Mouse (Mus musculus) kidney, adult 2 months (tissue): ENCODE measurements around the gene Kcnh4. TPM values are rescaled to one million over a fixed set of nuclear protein-coding genes. Genes with fewer than 3 reads are reported as not detected.

Experiments
- DNase-seq: peaks from one replicate; pipeline ENCODE4 v3.0.0; 2021
- H3K27ac ChIP-seq: fragments of 200-500 bp; 2 replicates; pipeline ENCODE4 v1.5.1; 2012; ENCODE audit warnings: low read depth, low read length, control low read depth, inconsistent platforms; ENCODE audit not compliant: insufficient read depth
- H3K27me3 ChIP-seq: fragments of 200-500 bp; replicated peaks from 2 replicates; pipeline ENCODE4 v1.6.1; 2012; ENCODE audit warnings: mild to moderate bottlenecking, moderate library complexity, low read length, inconsistent platforms; ENCODE audit not compliant: control insufficient read depth, insufficient read depth
- H3K36me3 ChIP-seq: fragments of 200-500 bp; 2 replicates; pipeline ENCODE4 v1.6.1; 2012; ENCODE audit warnings: mild to moderate bottlenecking, moderate library complexity, low read length, inconsistent platforms; ENCODE audit not compliant: control insufficient read depth, insufficient read depth
- H3K4me1 ChIP-seq: fragments of 200-500 bp; 2 replicates; pipeline ENCODE4 v1.6.1; 2011; ENCODE audit warnings: low read length; ENCODE audit not compliant: control insufficient read depth, insufficient read depth
- H3K4me3 ChIP-seq: fragments of 200-500 bp; 2 replicates; pipeline ENCODE4 v1.5.1; 2011; ENCODE audit warnings: mild to moderate bottlenecking, low read depth, low read length, control low read depth; ENCODE audit not compliant: insufficient read depth
- CTCF ChIP-seq: fragments of 200-500 bp; conservative IDR thresholded peaks from 2 replicates; pipeline ENCODE4 v1.5.1; 2011; ENCODE audit warnings: low read depth, mild to moderate bottlenecking, control low read depth, low read length, moderate library complexity, mixed read lengths; ENCODE audit not compliant: insufficient read depth, insufficient read length
- POLR2A ChIP-seq: fragments of 200-500 bp; IDR thresholded peaks from one replicate; pipeline ENCODE4 v1.6.1; 2011; ENCODE audit warnings: low read depth, low read length, control low read depth
- WGBS: fragments of 180-500 bp; shearing (Covaris S2); methylation state at CpG from one replicate; pipeline ENCODE4 v1.1.7; 2018; 5-methylcytosine and 5-hydroxymethylcytosine counted together
- polyA plus RNA-seq: library from polyadenylated mRNA; depleted of rRNA; stranded (reverse); fragments of >200 nt; gene quantifications from 2 replicates; pipeline ENCODE4 v1.2.3, GENCODE M21; 2012

Kcnh4 gene
- polyA plus RNA-seq, 1 experiment = 0.08 TPM

- Histone ChIP-seq H3K4me1 (peaks cover 35% of the 10 kb centered on the region), H3K4me3 (no peak overlapping the region), H3K27ac (no peak overlapping the region), H3K36me3 (peaks cover 2% of the 10 kb centered on the region; the same call in 1 of the 2 replicates), H3K27me3 (no peaks in the 10 kb centered on the region)
- DNase-seq = no peak
- no peak for TF ChIP-seq CTCF
- no peak for TF ChIP-seq POLR2A
- WGBS = 85% methylated on average over 3 of the region's 3 CpGs
Observed at GRCm38 (mm10) chr11:100716649-100717048, 43.1 kb downstream of the Kcnh4 start.

DNA sequence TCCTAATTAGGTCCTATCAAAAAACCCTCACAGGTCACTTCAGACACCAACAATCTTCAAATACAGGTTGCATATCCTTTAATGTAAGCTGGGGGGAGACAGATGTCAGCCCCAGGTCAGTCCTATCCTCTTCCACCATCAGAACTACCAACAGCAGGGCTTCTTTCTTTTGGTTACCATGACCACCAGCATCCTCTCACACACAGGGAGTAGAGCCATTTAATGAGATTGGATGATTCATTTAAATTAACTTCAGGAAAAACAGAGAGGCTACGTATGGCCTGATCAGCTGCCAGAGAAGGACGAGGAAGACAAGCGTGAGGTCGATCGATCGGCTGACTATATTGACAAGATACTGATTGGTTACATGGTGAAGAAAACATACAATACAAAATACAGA, 44.8 kb downstream of the Kcnh4 start:
- H3K4me3 ChIP-seq = no peak overlapping the region
- no peak overlapping the region for H3K27ac ChIP-seq
- no peak for TF ChIP-seq POLR2A
- TF ChIP-seq CTCF = no peak
- peaks cover 20% of the 10 kb centered on the region for H3K4me1 ChIP-seq
- H3K36me3 ChIP-seq = peaks cover 2% of the 10 kb centered on the region; the same call in 1 of the 2 replicates
- DNase-seq = no peak
- no peaks in the 10 kb centered on the region for H3K27me3 ChIP-seq
- 90% methylated on average over 6 of the region's 6 CpGs for WGBS

GRCm38 (mm10) chr11:100714534-100714915, 45.2 kb downstream of the Kcnh4 start:
- peak overlapping the region; percentile 67; the same call in 1 of the 2 replicates for H3K27ac ChIP-seq
- H3K4me1 ChIP-seq = peaks cover 16% of the 10 kb centered on the region
- WGBS = 42% methylated on average over 6 of the region's 6 CpGs
- no peak overlapping the region for H3K4me3 ChIP-seq
- TF ChIP-seq POLR2A (no peak), CTCF (peak; percentile 93)
- no peaks in the 10 kb centered on the region for H3K27me3 ChIP-seq
- H3K36me3 ChIP-seq = peaks cover 2% of the 10 kb centered on the region; the same call in 1 of the 2 replicates
- DNase-seq = peak; percentile 91

GRCm38 (mm10) chr11:100713735-100714533, 45.8 kb downstream of the Kcnh4 start, which contains the start of gene Hspb9:
Gene Hspb9 (plus strand): TSS chr11:100713850.
- Histone ChIP-seq H3K4me1 (peaks cover 10% of the 10 kb centered on the region), H3K36me3 (peaks cover 2% of the 10 kb centered on the region; the same call in 1 of the 2 replicates), H3K4me3 (peak within 1 kb of the TSS; percentile 36), H3K27me3 (no peaks in the 10 kb centered on the region), H3K27ac (peak within 1 kb of the TSS; percentile 67)
- peak; percentile 83 for DNase-seq
- TF ChIP-seq CTCF (no peak), POLR2A (no peak)
- WGBS = 14% methylated on average over 38 of the region's 38 CpGs

DNA sequence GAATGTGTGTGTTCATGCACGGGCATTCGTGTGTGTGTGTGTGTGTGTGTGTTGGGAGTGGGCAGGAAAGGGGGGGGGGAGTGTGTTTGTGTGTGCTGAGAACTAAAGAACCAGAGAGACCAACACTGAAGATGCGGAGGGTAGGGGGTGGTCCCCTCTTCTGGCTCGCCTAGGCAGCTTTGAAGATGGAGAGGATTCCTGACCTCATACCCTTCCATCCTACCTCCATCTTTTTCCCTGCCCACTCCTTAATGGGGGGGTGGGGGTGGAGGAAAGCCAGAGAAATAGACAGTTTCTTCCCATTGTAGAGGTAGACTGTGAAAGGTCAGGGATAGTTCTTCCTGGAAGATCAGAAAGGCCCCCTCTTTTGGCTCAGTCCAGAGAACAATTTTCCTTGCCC, 46.6 kb downstream of the Kcnh4 start:
- no peak overlapping the region for H3K4me3 ChIP-seq
- WGBS = 76% methylated on average over 4 of the region's 4 CpGs

DNA sequence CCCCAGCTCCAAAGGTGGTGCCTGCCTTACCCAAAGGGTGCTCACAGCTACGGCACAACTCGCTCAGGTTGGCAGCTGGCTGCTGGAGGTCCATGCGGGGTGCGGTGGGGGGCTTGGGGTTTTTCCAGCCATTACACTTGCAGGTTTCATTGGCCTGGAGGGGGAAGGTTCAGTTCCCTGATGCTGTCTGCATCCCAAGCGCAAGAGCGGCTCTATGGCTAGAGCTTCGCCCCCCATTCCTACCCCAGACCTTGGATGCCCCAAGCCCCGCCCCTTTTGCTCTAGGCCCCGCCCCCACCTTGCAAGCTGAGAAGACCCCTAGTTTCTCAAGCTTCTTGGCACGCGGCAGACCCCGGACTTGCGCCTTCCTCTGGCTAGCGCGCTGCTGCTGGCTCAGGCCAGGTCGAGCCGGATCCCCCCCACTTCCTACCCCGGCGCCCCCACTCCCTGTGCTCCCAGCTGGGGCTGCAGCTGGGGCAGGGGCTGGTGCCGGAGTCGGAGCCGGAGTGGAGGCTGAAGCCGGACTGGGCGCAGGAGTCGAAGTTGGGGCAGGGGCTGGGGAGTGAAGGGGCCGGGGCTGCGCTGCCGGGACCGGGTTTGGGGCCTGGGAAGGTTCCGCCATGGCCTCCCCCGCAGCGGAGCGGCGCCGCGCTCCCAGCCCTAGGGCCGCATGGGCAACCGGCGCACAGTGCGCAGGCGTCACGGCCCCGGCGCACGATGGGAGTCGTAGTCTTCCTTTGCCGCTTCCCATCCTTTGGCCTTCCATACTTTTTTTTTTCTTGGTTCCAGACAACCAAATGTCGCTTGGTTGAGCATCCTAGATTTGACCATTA, 47.7 kb downstream of the Kcnh4 start, which contains the start of gene Kat2a:
Gene Kat2a (minus strand): TSS at position 683 of the 833 bp plus-strand sequence.
- Histone ChIP-seq H3K4me3 (peak within 1 kb of the TSS; percentile 85), H3K36me3 (peaks cover under 1% of the 10 kb centered on the region; the same call in 1 of the 2 replicates), H3K27me3 (no peaks in the 10 kb centered on the region), H3K27ac (peak within 1 kb of the TSS; percentile 67; the same call in 1 of the 2 replicates), H3K4me1 (peaks cover 4% of the 10 kb centered on the region; the same call in 1 of the 2 replicates)
- DNase-seq = peak; percentile 91
- TF ChIP-seq POLR2A (no peak), CTCF (no peak)
- 2% methylated on average over 48 of the region's 48 CpGs for WGBS

More for the DNA sequence above, 46.6 kb downstream of the Kcnh4 start:
- Histone ChIP-seq H3K4me1 (peaks cover 4% of the 10 kb centered on the region; the same call in 1 of the 2 replicates), H3K27me3 (no peaks in the 10 kb centered on the region), H3K36me3 (peaks cover 2% of the 10 kb centered on the region; the same call in 1 of the 2 replicates), H3K27ac (peak overlapping the region; percentile 67)
- TF ChIP-seq CTCF = no peak
- TF ChIP-seq POLR2A = no peak
- DNase-seq = no peak
